Mouse (Mus musculus) olfactory bulb, adult 2 months (tissue): ENCODE results near the gene Scn2a.

Experiments used
- CTCF ChIP-seq: fragments of 200-500 bp; IDR thresholded peaks from 2 replicates; pipeline ENCODE4 v1.5.1; 2012; ENCODE audit warnings: low read depth, mild to moderate bottlenecking, low read length, moderate library complexity; ENCODE audit not compliant: insufficient read depth
- POLR2A ChIP-seq: fragments of 200-500 bp; IDR thresholded peaks from 2 replicates; pipeline ENCODE4 v1.6.1; 2012; ENCODE audit warnings: mild to moderate bottlenecking, low read depth, low read length, moderate library complexity; ENCODE audit not compliant: insufficient read depth

DNA sequence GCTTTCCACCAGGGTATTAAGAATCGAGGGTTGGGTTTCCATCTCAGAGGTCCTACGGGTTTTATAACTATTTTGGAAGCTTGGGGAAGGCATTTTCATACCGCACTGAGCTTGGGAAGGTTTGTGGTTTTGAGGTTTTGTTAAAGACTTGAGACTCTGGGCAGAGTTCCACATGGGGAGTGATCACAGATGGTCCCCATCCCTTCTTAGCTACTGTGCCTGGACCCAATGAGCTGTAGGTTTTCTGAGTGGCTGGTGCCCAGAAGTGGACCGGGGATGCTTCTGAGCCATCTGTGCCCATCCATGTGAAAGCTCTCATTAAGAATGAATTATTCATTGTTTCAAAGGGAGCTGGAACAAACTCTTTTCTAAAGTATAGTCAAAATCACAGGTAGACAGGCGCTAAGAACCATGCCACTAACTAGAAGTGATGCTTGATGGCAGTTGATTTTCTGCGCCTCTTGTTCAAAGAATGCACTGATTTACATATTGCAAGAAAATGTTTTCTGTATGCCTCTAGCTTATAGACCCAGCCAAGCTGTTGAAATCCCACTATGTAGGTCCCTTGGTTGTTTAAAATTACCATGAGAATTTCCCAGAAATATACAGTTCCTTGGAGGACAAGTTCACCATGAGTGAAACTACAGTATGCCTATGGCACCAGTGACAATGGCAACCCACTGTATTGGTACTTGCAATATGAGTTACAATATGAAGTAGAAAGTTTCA lies 70.0 kb downstream of the Scn2a start:
- no peak for TF ChIP-seq POLR2A
- TF ChIP-seq CTCF, result no peak
